In genomic region chr1:36707797-36708196, GRCm38 (mm10) we compare ENCODE assay signal across 14 mouse cellular contexts. TPM values are rescaled to one million over a fixed set of nuclear protein-coding genes. Genes with fewer than 3 reads are reported as not detected.
DNase-seq lines count a peak whose midpoint lies in the region; ATAC-seq and TF ChIP-seq lines count a peak whose summit lies in the region.
"Had no signal": no experiment of that assay in that cellular context is flagged by ENCODE, and none has a peak within 500 bp of the region (broad histone marks: within the 10 kb centered on the region; RNA-seq: fewer than 3 reads in every experiment).

No protein-coding gene starts in this region.

- ATAC-seq in forebrain, embryonic 13.5 days: no peak
- no peak for ATAC-seq in forebrain, embryonic 16.5 days
- no peak for ATAC-seq in lung, embryonic 15.5 days (ENCODE audit: borderline replicate concordance, extremely low read depth, low FRiP score, low TSS enrichment)
- no peak for ATAC-seq in forebrain, embryonic 15.5 days (replicated peaks)
- ATAC-seq in liver, embryonic 14.5 days (ENCODE audit: insufficient read depth): no peak

- no peaks in the 10 kb centered on the region for H3K9me3 ChIP-seq in forebrain, embryonic 13.5 days (replicated peaks)
- H3K9me3 ChIP-seq in forebrain, embryonic 16.5 days (ENCODE audit: control insufficient read depth, low read length): no peaks in the 10 kb centered on the region
- no peaks in the 10 kb centered on the region for H3K9me3 ChIP-seq in lung, embryonic 15.5 days
- no peaks in the 10 kb centered on the region for H3K9me3 ChIP-seq in forebrain, embryonic 15.5 days
- H3K9me3 ChIP-seq in liver, embryonic 14.5 days (ENCODE audit: control insufficient read depth, low read length): no peaks in the 10 kb centered on the region
- H3K9me3 ChIP-seq: limb, embryonic 15.5 days; stomach, embryonic 15.5 days had no signal

- no peak overlapping the region for H3K27ac ChIP-seq in forebrain, embryonic 13.5 days
- no peak overlapping the region for H3K27ac ChIP-seq in forebrain, embryonic 16.5 days (ENCODE audit: low read length)
- H3K27ac ChIP-seq in lung, embryonic 15.5 days: no peak overlapping the region
- no peak overlapping the region for H3K27ac ChIP-seq in forebrain, embryonic 15.5 days (replicated peaks)
- H3K27ac ChIP-seq in liver, embryonic 14.5 days: no peak overlapping the region
- H3K27ac ChIP-seq: limb, embryonic 15.5 days; stomach, embryonic 15.5 days had no signal

- TF ChIP-seq CTCF in liver, embryonic 14.5 days (IDR thresholded peaks at IDR 0.05; ENCODE audit: low read depth): no peak

- H3K36me3 ChIP-seq in forebrain, embryonic 13.5 days (ENCODE audit: poor library complexity, severe bottlenecking): peaks cover 51% of the 10 kb centered on the region
- peaks cover 22% of the 10 kb centered on the region for H3K36me3 ChIP-seq in forebrain, embryonic 16.5 days (ENCODE audit: control insufficient read depth, insufficient read depth)
- H3K36me3 ChIP-seq in lung, embryonic 15.5 days: peaks cover 36% of the 10 kb centered on the region
- H3K36me3 ChIP-seq in forebrain, embryonic 15.5 days: peaks cover 43% of the 10 kb centered on the region
- peaks cover 16% of the 10 kb centered on the region for H3K36me3 ChIP-seq in liver, embryonic 14.5 days (replicated peaks; ENCODE audit: control insufficient read depth, insufficient read depth, low read depth)

- WGBS in forebrain, embryonic 13.5 days: 80% methylated on average over 3 of the region's 3 CpGs
- WGBS in forebrain, embryonic 16.5 days: 72% methylated on average over 3 of the region's 3 CpGs
- 78% methylated on average over 3 of the region's 3 CpGs for WGBS in lung, embryonic 15.5 days
- 72% methylated on average over 3 of the region's 3 CpGs for WGBS in forebrain, embryonic 15.5 days
- 73% methylated on average over 3 of the region's 3 CpGs for WGBS in liver, embryonic 14.5 days (ENCODE audit: insufficient replicate concordance)

- no peak for TF ChIP-seq EP300 in liver, embryonic 14.5 days (IDR thresholded peaks at IDR 0.05; ENCODE audit: low read depth)

- H3K27me3 ChIP-seq in forebrain, embryonic 13.5 days: no peaks in the 10 kb centered on the region
- no peaks in the 10 kb centered on the region for H3K27me3 ChIP-seq in forebrain, embryonic 16.5 days (replicated peaks; ENCODE audit: control insufficient read depth, insufficient read depth, low read length)
- no peaks in the 10 kb centered on the region for H3K27me3 ChIP-seq in lung, embryonic 15.5 days
- H3K27me3 ChIP-seq in forebrain, embryonic 15.5 days: no peaks in the 10 kb centered on the region
- H3K27me3 ChIP-seq in liver, embryonic 14.5 days (ENCODE audit: control insufficient read depth, insufficient read depth, low read length): no peaks in the 10 kb centered on the region
- H3K27me3 ChIP-seq: limb, embryonic 15.5 days; stomach, embryonic 15.5 days had no signal

- H3K4me3 ChIP-seq in forebrain, embryonic 13.5 days: no peak overlapping the region
- H3K4me3 ChIP-seq in forebrain, embryonic 16.5 days (replicated peaks; ENCODE audit: low read length): no peak overlapping the region
- H3K4me3 ChIP-seq in lung, embryonic 15.5 days: no peak overlapping the region
- H3K4me3 ChIP-seq in forebrain, embryonic 15.5 days: 0 out of 2 replicates have a peak overlapping the region, but pooled peaks have one; percentile 86
- H3K4me3 ChIP-seq in liver, embryonic 14.5 days (ENCODE audit: insufficient read depth in 1 of 2, low read depth in 2 of 2, low read length in 2 of 2): no peak overlapping the region
- H3K4me3 ChIP-seq: stomach, embryonic 15.5 days had no signal

- peaks cover 19% of the 10 kb centered on the region for H3K4me1 ChIP-seq in forebrain, embryonic 13.5 days
- H3K4me1 ChIP-seq in forebrain, embryonic 16.5 days (replicated peaks; ENCODE audit: control insufficient read depth, insufficient read depth, low read length): peaks cover 19% of the 10 kb centered on the region
- H3K4me1 ChIP-seq in lung, embryonic 15.5 days: peaks cover 14% of the 10 kb centered on the region
- peaks cover 22% of the 10 kb centered on the region for H3K4me1 ChIP-seq in forebrain, embryonic 15.5 days
- H3K4me1 ChIP-seq in liver, embryonic 14.5 days (replicated peaks; ENCODE audit: control insufficient read depth in 2 of 2, insufficient read depth in 2 of 2, low read length in 1 of 2): peaks cover 6 to 15% of the 10 kb centered on the region in 2 experiments

- DNase-seq in lung, postnatal 10 days: no peak
- no peak for DNase-seq in liver, embryonic 14.5 days (ENCODE audit: low read depth in 3 of 3, low spot score in 3 of 3)
- DNase-seq in left cerebral cortex, adult 9 months (ENCODE audit: low spot score in 2 of 2): no peak
- no peak for DNase-seq in ovary, postnatal 36 days (ENCODE audit: low spot score)
- DNase-seq: cerebellum, postnatal 36 days; heart, postnatal 36 days; right cerebral cortex, postnatal 14 days had no signal

- H3K9ac ChIP-seq in forebrain, embryonic 13.5 days: peak overlapping the region; percentile 94; the same call in 1 of the 2 replicates
- no peak overlapping the region for H3K9ac ChIP-seq in forebrain, embryonic 16.5 days (replicated peaks; ENCODE audit: low read depth, low read length)
- H3K9ac ChIP-seq in lung, embryonic 15.5 days: no peak overlapping the region
- 0 out of 2 replicates have a peak overlapping the region, but pooled peaks have one; percentile 88 for H3K9ac ChIP-seq in forebrain, embryonic 15.5 days (replicated peaks)
- H3K9ac ChIP-seq in liver, embryonic 14.5 days (replicated peaks): no peak overlapping the region
- H3K9ac ChIP-seq: limb, embryonic 15.5 days; stomach, embryonic 15.5 days had no signal

- peak overlapping the region; percentile 80 for H3K4me2 ChIP-seq in forebrain, embryonic 13.5 days
- no peak overlapping the region for H3K4me2 ChIP-seq in forebrain, embryonic 16.5 days (ENCODE audit: low read length)
- 0 out of 2 replicates have a peak overlapping the region, but pooled peaks have one; percentile 76 for H3K4me2 ChIP-seq in lung, embryonic 15.5 days
- no peak overlapping the region for H3K4me2 ChIP-seq in forebrain, embryonic 15.5 days (replicated peaks)
- peak overlapping the region; percentile 72; the same call in 1 of the 2 replicates for H3K4me2 ChIP-seq in liver, embryonic 14.5 days (ENCODE audit: low read depth)

RNA-seq across cellular contexts. Expression of gene 4933424G06Rik, which starts 2.2 kb away (rescaled TPM):
- 0.69 TPM in 1 of 2 replicates, not detected in the other for polyA plus RNA-seq in forebrain, embryonic 13.5 days (2015; fragmentation: Nextera tagmentation; extraction: Ambion mirVana)
- 0.77 TPM in 1 of 2 replicates, not detected in the other for polyA plus RNA-seq in forebrain, embryonic 16.5 days (2015; fragmentation: Nextera tagmentation; extraction: Ambion mirVana)
- not detected in 2 replicates for polyA plus RNA-seq in lung, embryonic 15.5 days (2015; fragmentation: Nextera tagmentation; extraction: Ambion mirVana)
- polyA plus RNA-seq in forebrain, embryonic 15.5 days (2015; fragmentation: Nextera tagmentation; extraction: Ambion mirVana): 0.31 and 0.43 TPM in 2 replicates
- not detected in 2 replicates for polyA plus RNA-seq in liver, embryonic 14.5 days (2012; rRNA removed)
- polyA plus RNA-seq in liver, embryonic 14.5 days (2014; fragmentation: Nextera tagmentation; extraction: Ambion mirVana): not detected in 2 replicates
- polyA plus RNA-seq: large intestine, adult 2 months had no signal

RNA-seq across cellular contexts. Expression of gene Actr1b, which starts 6.4 kb away (rescaled TPM):
- 88.0 and 95.6 TPM in 2 replicates for polyA plus RNA-seq in forebrain, embryonic 13.5 days (2015; fragmentation: Nextera tagmentation; extraction: Ambion mirVana)
- 101 and 109 TPM in 2 replicates for polyA plus RNA-seq in forebrain, embryonic 16.5 days (2015; fragmentation: Nextera tagmentation; extraction: Ambion mirVana)
- polyA plus RNA-seq in lung, embryonic 15.5 days (2015; fragmentation: Nextera tagmentation; extraction: Ambion mirVana): 97.9 and 99.8 TPM in 2 replicates
- polyA plus RNA-seq in forebrain, embryonic 15.5 days (2015; fragmentation: Nextera tagmentation; extraction: Ambion mirVana): 97.8 and 99.8 TPM in 2 replicates
- polyA plus RNA-seq in liver, embryonic 14.5 days (2012; rRNA removed): 20.7 and 27.5 TPM in 2 replicates
- 21.4 and 22.2 TPM in 2 replicates for polyA plus RNA-seq in liver, embryonic 14.5 days (2014; fragmentation: Nextera tagmentation; extraction: Ambion mirVana)

RNA-seq across cellular contexts. Expression of gene Cox5b, which starts 16.5 kb away (rescaled TPM):
- polyA plus RNA-seq in forebrain, embryonic 13.5 days (2015; fragmentation: Nextera tagmentation; extraction: Ambion mirVana): 555 and 572 TPM in 2 replicates
- 480 and 516 TPM in 2 replicates for polyA plus RNA-seq in forebrain, embryonic 16.5 days (2015; fragmentation: Nextera tagmentation; extraction: Ambion mirVana)
- polyA plus RNA-seq in lung, embryonic 15.5 days (2015; fragmentation: Nextera tagmentation; extraction: Ambion mirVana): 506 and 539 TPM in 2 replicates
- polyA plus RNA-seq in forebrain, embryonic 15.5 days (2015; fragmentation: Nextera tagmentation; extraction: Ambion mirVana): 542 and 553 TPM in 2 replicates
- polyA plus RNA-seq in liver, embryonic 14.5 days (2012; rRNA removed): 179 and 292 TPM in 2 replicates
- 515 and 525 TPM in 2 replicates for polyA plus RNA-seq in liver, embryonic 14.5 days (2014; fragmentation: Nextera tagmentation; extraction: Ambion mirVana)

RNA-seq across cellular contexts. Expression of gene Fam178b, which starts 24.8 kb away (rescaled TPM):
- polyA plus RNA-seq in forebrain, embryonic 13.5 days (2015; fragmentation: Nextera tagmentation; extraction: Ambion mirVana): 0.34 and 0.45 TPM in 2 replicates
- 0.34 TPM in 1 of 2 replicates, not detected in the other for polyA plus RNA-seq in forebrain, embryonic 16.5 days (2015; fragmentation: Nextera tagmentation; extraction: Ambion mirVana)
- polyA plus RNA-seq in lung, embryonic 15.5 days (2015; fragmentation: Nextera tagmentation; extraction: Ambion mirVana): 3.4 and 4.5 TPM in 2 replicates
- 0.23 TPM in 1 of 2 replicates, not detected in the other for polyA plus RNA-seq in forebrain, embryonic 15.5 days (2015; fragmentation: Nextera tagmentation; extraction: Ambion mirVana)
- polyA plus RNA-seq in liver, embryonic 14.5 days (2012; rRNA removed): 0.21 TPM in 2 replicates
- polyA plus RNA-seq in liver, embryonic 14.5 days (2014; fragmentation: Nextera tagmentation; extraction: Ambion mirVana): 0.27 TPM in 1 of 2 replicates, not detected in the other

RNA-seq across cellular contexts. Expression of gene Zap70, which starts 53.8 kb away (rescaled TPM):
- polyA plus RNA-seq in forebrain, embryonic 13.5 days (2015; fragmentation: Nextera tagmentation; extraction: Ambion mirVana): 0.71 and 1.1 TPM in 2 replicates
- polyA plus RNA-seq in forebrain, embryonic 16.5 days (2015; fragmentation: Nextera tagmentation; extraction: Ambion mirVana): 1.2 and 1.4 TPM in 2 replicates
- 0.79 and 1.5 TPM in 2 replicates for polyA plus RNA-seq in lung, embryonic 15.5 days (2015; fragmentation: Nextera tagmentation; extraction: Ambion mirVana)
- polyA plus RNA-seq in forebrain, embryonic 15.5 days (2015; fragmentation: Nextera tagmentation; extraction: Ambion mirVana): 0.94 and 1.3 TPM in 2 replicates
- 0.04 and 0.06 TPM in 2 replicates for polyA plus RNA-seq in liver, embryonic 14.5 days (2012; rRNA removed)
- polyA plus RNA-seq in liver, embryonic 14.5 days (2014; fragmentation: Nextera tagmentation; extraction: Ambion mirVana): not detected in 2 replicates

Comparison
In these comparisons a context has a peak if more than half of its experiments do, and no peak if none do; other contexts are left out.
1. H3K4me2 ChIP-seq: peak in forebrain, embryonic 13.5 days (single experiment), lung, embryonic 15.5 days (single experiment) and liver, embryonic 14.5 days (single experiment); none in forebrain, embryonic 16.5 days (single experiment) and forebrain, embryonic 15.5 days (single experiment).
2. H3K9ac ChIP-seq: peak in forebrain, embryonic 13.5 days (single experiment) and forebrain, embryonic 15.5 days (single experiment); none in forebrain, embryonic 16.5 days (single experiment), lung, embryonic 15.5 days (single experiment) and liver, embryonic 14.5 days (single experiment).